ENCODE assay signal across 1 mouse cellular context in genomic region chr19:55218192-55218739, GRCm38 (mm10).
TF ChIP-seq lines count a peak whose summit lies in the region.

No protein-coding gene starts in this region.

TF ChIP-seq in MEL, 35 proteins besides CTCF, POLR2A, EP300 and RAD21 (continued from another document):
- TF ChIP-seq MEF2A (IDR thresholded peaks at IDR 0.05; ENCODE audit: extremely low read depth, insufficient replicate concordance, low read depth, low read length, poor library complexity, severe bottlenecking) (no peak), TAL1 (IDR thresholded peaks at IDR 0.05; ENCODE audit: low read length) (no peak), MAX (IDR thresholded peaks at IDR 0.05; ENCODE audit: low read length) (no peak), KAT2A (conservative IDR thresholded peaks at IDR 0.05; ENCODE audit: low read depth, low read length) (no peak), MYB (IDR thresholded peaks at IDR 0.05; ENCODE audit: low read depth, low read length) (no peak), USF1 (IDR thresholded peaks at IDR 0.05; ENCODE audit: low read depth, low read length) (peak; percentile 62), MAZ (IDR thresholded peaks at IDR 0.05; ENCODE audit: low read depth, low read length) (peak; percentile 4; the same call in 1 of the 2 replicates), GATA1 (IDR thresholded peaks at IDR 0.05; ENCODE audit: low read depth, low read length) (no peak), ZMIZ1 (IDR thresholded peaks at IDR 0.05; ENCODE audit: low read depth, low read length) (no peak), ELF1 (IDR thresholded peaks at IDR 0.05; ENCODE audit: low read depth, low read length) (no peak), UBTF (IDR thresholded peaks at IDR 0.05; ENCODE audit: borderline replicate concordance, insufficient read depth, low read depth, low read length) (no peak), ZNF384 (IDR thresholded peaks at IDR 0.05; ENCODE audit: low read depth, low read length) (no peak), JUND (IDR thresholded peaks at IDR 0.05; ENCODE audit: low read depth, low read length) (no peak), ETS1 (IDR thresholded peaks at IDR 0.05; ENCODE audit: low read depth, low read length) (no peak), CHD2 (IDR thresholded peaks at IDR 0.05; ENCODE audit: low read length) (no peak), GABPA (IDR thresholded peaks at IDR 0.05; ENCODE audit: low read depth, low read length) (peak; percentile 40; the same call in 1 of the 2 replicates), SMC3 (IDR thresholded peaks at IDR 0.05; ENCODE audit: low read depth, low read length) (peak; percentile 85)
